Mouse (Mus musculus): ENCODE results near the gene Rsg1. TPM values are rescaled to one million over a fixed set of nuclear protein-coding genes. Genes with fewer than 3 reads are reported as not detected.

Rsg1 gene
- polyA plus RNA-seq, 1 experiment from 2014 or later: 2.4 TPM

GRCm38 (mm10) chr4:141271721-141272120 is 58.0 kb downstream of the Rsg1 start:
- H3K9me3 ChIP-seq (ENCODE audit: low read length): no peaks in the 10 kb centered on the region
- H3K4me1 ChIP-seq (ENCODE audit: insufficient read depth, low read depth, low read length): peaks cover 3% of the 10 kb centered on the region; the same call in 1 of the 2 replicates
- ATAC-seq (peak; percentile 51), DNase-seq (ENCODE audit: low spot score) (peak; percentile 81)
- TF ChIP-seq EP300 (IDR thresholded peaks at IDR 0.05) (peak; percentile 81), CTCF (IDR thresholded peaks at IDR 0.05) (no peak)
- no peak overlapping the region for H3K9ac ChIP-seq (replicated peaks; ENCODE audit: low read depth)
- no peaks in the 10 kb centered on the region for H3K27me3 ChIP-seq (replicated peaks; ENCODE audit: insufficient read depth, low read length)
- peak overlapping the region; percentile 81 for H3K27ac ChIP-seq (ENCODE audit: low read length)
- H3K4me3 ChIP-seq (ENCODE audit: low read depth, low read length): no peak overlapping the region
- no peaks in the 10 kb centered on the region; the same call in 1 of the 2 replicates for H3K36me3 ChIP-seq (ENCODE audit: insufficient read depth, low read length)
- no peak overlapping the region for H3K4me2 ChIP-seq (replicated peaks; ENCODE audit: low read depth, low read length)
- WGBS: 45% methylated on average over 6 of the region's 6 CpGs

- TF ChIP-seq EP300 (IDR thresholded peaks at IDR 0.05) (peak; percentile 42; the same call in 1 of the 2 replicates), CTCF (IDR thresholded peaks at IDR 0.05) (no peak)
- peak; percentile 90 for DNase-seq (ENCODE audit: low spot score)
- Histone ChIP-seq H3K4me1 (ENCODE audit: insufficient read depth, low read depth, low read length) (peaks cover 10% of the 10 kb centered on the region; the same call in 1 of the 2 replicates), H3K9ac (replicated peaks; ENCODE audit: low read depth) (peak overlapping the region; percentile 36), H3K4me3 (ENCODE audit: low read depth, low read length) (no peak overlapping the region), H3K4me2 (replicated peaks; ENCODE audit: low read depth, low read length) (peak overlapping the region; percentile 44), H3K27ac (ENCODE audit: low read length) (peak overlapping the region; percentile 64), H3K9me3 (ENCODE audit: low read length) (no peaks in the 10 kb centered on the region), H3K36me3 (ENCODE audit: insufficient read depth, low read length) (no peaks in the 10 kb centered on the region; the same call in 1 of the 2 replicates), H3K27me3 (replicated peaks; ENCODE audit: insufficient read depth, low read length) (no peaks in the 10 kb centered on the region)
- WGBS: 5% methylated on average over 14 of the region's 14 CpGs
- peak; percentile 39 for ATAC-seq
Measured at GRCm38 (mm10) chr4:141272878-141273277, 59.1 kb downstream of the Rsg1 start.

GRCm38 (mm10) chr4:141273296-141273695 is 59.5 kb downstream of the Rsg1 start:
- H3K36me3 ChIP-seq (ENCODE audit: insufficient read depth, low read length): no peaks in the 10 kb centered on the region; the same call in 1 of the 2 replicates
- H3K9ac ChIP-seq (replicated peaks; ENCODE audit: low read depth): peak overlapping the region; percentile 36
- peak overlapping the region; percentile 44 for H3K4me2 ChIP-seq (replicated peaks; ENCODE audit: low read depth, low read length)
- H3K9me3 ChIP-seq (ENCODE audit: low read length): no peaks in the 10 kb centered on the region
- H3K4me3 ChIP-seq (ENCODE audit: low read depth, low read length): no peak overlapping the region
- H3K27ac ChIP-seq (ENCODE audit: low read length): peak overlapping the region; percentile 64
- peak; percentile 68 for ATAC-seq
- WGBS: 20% methylated on average over 12 of the region's 12 CpGs
- peak; percentile 93 for DNase-seq (ENCODE audit: low spot score)
- peaks cover 11% of the 10 kb centered on the region; the same call in 1 of the 2 replicates for H3K4me1 ChIP-seq (ENCODE audit: insufficient read depth, low read depth, low read length)
- TF ChIP-seq EP300 (IDR thresholded peaks at IDR 0.05): no peak
- TF ChIP-seq CTCF (IDR thresholded peaks at IDR 0.05): peak; percentile 100
- H3K27me3 ChIP-seq (replicated peaks; ENCODE audit: insufficient read depth, low read length): no peaks in the 10 kb centered on the region

GRCm38 (mm10) chr4:141274485-141275341 is 61.0 kb downstream of the Rsg1 start:
- no peak overlapping the region for H3K9ac ChIP-seq (replicated peaks; ENCODE audit: low read depth)
- no peak for TF ChIP-seq CTCF (IDR thresholded peaks at IDR 0.05)
- TF ChIP-seq EP300 (IDR thresholded peaks at IDR 0.05): peak; percentile 55; the same call in 1 of the 2 replicates
- peak; percentile 63 for DNase-seq (ENCODE audit: low spot score)
- no peak overlapping the region for H3K4me3 ChIP-seq (ENCODE audit: low read depth, low read length)
- peaks cover 16% of the 10 kb centered on the region; the same call in 1 of the 2 replicates for H3K4me1 ChIP-seq (ENCODE audit: insufficient read depth, low read depth, low read length)
- ATAC-seq: no peak
- H3K36me3 ChIP-seq (ENCODE audit: insufficient read depth, low read length): no peaks in the 10 kb centered on the region; the same call in 1 of the 2 replicates
- peak overlapping the region; percentile 7; the same call in 1 of the 2 replicates for H3K27ac ChIP-seq (ENCODE audit: low read length)
- 41% methylated on average over 23 of the region's 23 CpGs for WGBS
- H3K4me2 ChIP-seq (replicated peaks; ENCODE audit: low read depth, low read length): no peak overlapping the region
- H3K9me3 ChIP-seq (ENCODE audit: low read length): no peaks in the 10 kb centered on the region
- no peaks in the 10 kb centered on the region for H3K27me3 ChIP-seq (replicated peaks; ENCODE audit: insufficient read depth, low read length)

Other genes with a start within 250 kb of the Rsg1 start
- gene Atp13a2, start 227.1 kb upstream of the Rsg1 start, polyA plus RNA-seq (2015; fragmentation: Nextera tagmentation; extraction: Ambion mirVana): 34.2 and 34.4 TPM in 2 replicates
- gene Mfap2, start 203.5 kb upstream of the Rsg1 start, polyA plus RNA-seq (2015; fragmentation: Nextera tagmentation; extraction: Ambion mirVana): 398 and 422 TPM in 2 replicates
- 2.3 and 2.9 TPM in 2 replicates for gene Crocc, start 153.4 kb upstream of the Rsg1 start, polyA plus RNA-seq (2015; fragmentation: Nextera tagmentation; extraction: Ambion mirVana)
- gene Necap2, start 135.6 kb upstream of the Rsg1 start, polyA plus RNA-seq (2015; fragmentation: Nextera tagmentation; extraction: Ambion mirVana): 102 and 110 TPM in 2 replicates
- 0.13 and 0.27 TPM in 2 replicates for gene Spata21, start 125.6 kb upstream of the Rsg1 start, polyA plus RNA-seq (2015; fragmentation: Nextera tagmentation; extraction: Ambion mirVana)
- gene Szrd1, start 74.2 kb upstream of the Rsg1 start, polyA plus RNA-seq (2015; fragmentation: Nextera tagmentation; extraction: Ambion mirVana): 29.3 and 33.4 TPM in 2 replicates
- gene Fbxo42, start 66.0 kb upstream of the Rsg1 start, polyA plus RNA-seq (2015; fragmentation: Nextera tagmentation; extraction: Ambion mirVana): 11.1 and 12.7 TPM in 2 replicates
- gene Arhgef19, start 25.5 kb downstream of the Rsg1 start, polyA plus RNA-seq (2015; fragmentation: Nextera tagmentation; extraction: Ambion mirVana): 2.9 and 3.8 TPM in 2 replicates
- gene Epha2, start 87.3 kb downstream of the Rsg1 start, polyA plus RNA-seq (2015; fragmentation: Nextera tagmentation; extraction: Ambion mirVana): 9.7 and 10.3 TPM in 2 replicates
- 0.79 and 0.83 TPM in 2 replicates for gene Fam131c, start 154.3 kb downstream of the Rsg1 start, polyA plus RNA-seq (2015; fragmentation: Nextera tagmentation; extraction: Ambion mirVana)
- 0.07 and 0.11 TPM in 2 replicates for gene Clcnka, start 184.8 kb downstream of the Rsg1 start, polyA plus RNA-seq (2015; fragmentation: Nextera tagmentation; extraction: Ambion mirVana)
- gene Clcnkb, start 202.1 kb downstream of the Rsg1 start, polyA plus RNA-seq (2015; fragmentation: Nextera tagmentation; extraction: Ambion mirVana): not detected in 2 replicates
- gene Hspb7, start 206.8 kb downstream of the Rsg1 start, polyA plus RNA-seq (2015; fragmentation: Nextera tagmentation; extraction: Ambion mirVana): 1.9 and 2.3 TPM in 2 replicates
- gene Srarp, start 222.1 kb downstream of the Rsg1 start, polyA plus RNA-seq (2015; fragmentation: Nextera tagmentation; extraction: Ambion mirVana): not detected in 2 replicates
- 14.1 and 14.3 TPM in 2 replicates for gene Zbtb17, start 230.7 kb downstream of the Rsg1 start, polyA plus RNA-seq (2015; fragmentation: Nextera tagmentation; extraction: Ambion mirVana)